Mouse (Mus musculus) MEL (cell line): ENCODE measurements at regions not wholly inside any gene's neighbourhood (a gene's known extent, or its start where the extent isn't known, plus 50 kb on each side); places are given as distances from the start of the nearest gene placed in this dataset.

ENCODE experiments used
- DNase-seq: peaks from one replicate; pipeline ENCODE4 v3.0.0; 2011; ENCODE audit warnings: low read depth, low spot score
- H3K27ac ChIP-seq: 2 replicates; pipeline ENCODE4 v1.5.1; 2012; ENCODE audit warnings: low read depth, mild to moderate bottlenecking, control low read depth, low read length, moderate library complexity; ENCODE audit not compliant: control insufficient read depth
- H3K27me3 ChIP-seq, 2 experiments: fragments of 150-350 bp in 1 of 2; sonication (generic) in 1 of 2; 2 replicates each; pipeline ENCODE4 v1.6.1; 2012; ENCODE audit warnings: low read length in 2 of 2, mild to moderate bottlenecking in 2 of 2, improper control_type of control experiment in 1 of 2, moderate library complexity in 1 of 2; ENCODE audit not compliant: insufficient read depth in 2 of 2, control insufficient read depth in 1 of 2
- H3K36me3 ChIP-seq, 2 experiments: 2 replicates each; pipeline ENCODE4 v1.6.1; 2012 to 2014; ENCODE audit warnings: low read length in 2 of 2, improper control_type of control experiment in 1 of 2, inconsistent platforms in 1 of 2, mild to moderate bottlenecking in 1 of 2; ENCODE audit not compliant: insufficient read depth in 2 of 2, control insufficient read depth in 1 of 2
- H3K4me1 ChIP-seq, 2 experiments: fragments of 150-350 bp in 1 of 2; sonication (generic) in 1 of 2; 2 replicates each; pipeline ENCODE4 v1.6.1; 2012; ENCODE audit warnings: low read length in 2 of 2, improper control_type of control experiment in 1 of 2, mild to moderate bottlenecking in 1 of 2; ENCODE audit not compliant: insufficient read depth in 2 of 2, control insufficient read depth in 1 of 2
- H3K4me3 ChIP-seq, 2 experiments: fragments of 150-350 bp in 1 of 2; sonication (generic) in 1 of 2; 2 replicates each; pipeline ENCODE4 v1.5.1; 2012; ENCODE audit warnings: low read depth in 2 of 2, low read length in 2 of 2, mild to moderate bottlenecking in 2 of 2, moderate library complexity in 2 of 2, control low read depth in 1 of 2, improper control_type of control experiment in 1 of 2; ENCODE audit not compliant: control insufficient read depth in 1 of 2, insufficient read depth in 1 of 2
- H3K79me2 ChIP-seq: 2 replicates; pipeline ENCODE4 v1.6.1; 2012; ENCODE audit warnings: mild to moderate bottlenecking, low read length, moderate library complexity; ENCODE audit not compliant: control insufficient read depth, poor library complexity, insufficient read depth
- H3K9ac ChIP-seq: 2 replicates; pipeline ENCODE4 v1.6.1; 2012; ENCODE audit warnings: low read depth, mild to moderate bottlenecking, control low read depth, low read length, moderate library complexity; ENCODE audit not compliant: control insufficient read depth, poor library complexity, severe bottlenecking
- H3K9me3 ChIP-seq: fragments of 150-350 bp; sonication (generic); replicated peaks from 2 replicates; pipeline ENCODE4 v1.6.1; 2012; ENCODE audit warnings: mild to moderate bottlenecking, low read length, improper control_type of control experiment, moderate library complexity; ENCODE audit not compliant: insufficient read depth
- E2F4 ChIP-seq: IDR thresholded peaks from 2 replicates; pipeline ENCODE4 v1.6.1; 2011; ENCODE audit warnings: low read depth, low read length, improper control_type of control experiment, borderline replicate concordance
- EP300 ChIP-seq, 2 experiments: IDR thresholded peaks; 2 replicates each; pipeline ENCODE4 v1.6.1; 2011; ENCODE audit warnings: improper control_type of control experiment in 2 of 2, low read length in 2 of 2, low read depth in 1 of 2, mild to moderate bottlenecking in 1 of 2
- GABPA ChIP-seq: IDR thresholded peaks from 2 replicates; pipeline ENCODE4 v1.6.1; 2012; ENCODE audit warnings: low read depth, mild to moderate bottlenecking, inconsistent platforms, low read length, improper control_type of control experiment, moderate library complexity
- GATA1 ChIP-seq: IDR thresholded peaks from 2 replicates; pipeline ENCODE4 v1.6.1; 2011; ENCODE audit warnings: low read depth, low read length, improper control_type of control experiment
- MAFK ChIP-seq: IDR thresholded peaks from 2 replicates; pipeline ENCODE4 v1.6.1; 2011; ENCODE audit warnings: low read depth, mild to moderate bottlenecking, low read length, improper control_type of control experiment, borderline replicate concordance
- MAX ChIP-seq: IDR thresholded peaks from 2 replicates; pipeline ENCODE4 v1.6.1; 2011; ENCODE audit warnings: low read length, improper control_type of control experiment
- MAZ ChIP-seq: IDR thresholded peaks from 2 replicates; pipeline ENCODE4 v1.6.1; 2012; ENCODE audit warnings: low read depth, mild to moderate bottlenecking, inconsistent platforms, low read length, improper control_type of control experiment
- NELFE ChIP-seq: IDR thresholded peaks from 2 replicates; pipeline ENCODE4 v1.6.1; 2011; ENCODE audit warnings: low read depth, low read length, improper control_type of control experiment
- NRF1 ChIP-seq: IDR thresholded peaks from 2 replicates; pipeline ENCODE4 v1.6.1; 2014; ENCODE audit warnings: low read depth, mild to moderate bottlenecking, inconsistent platforms, low read length, improper control_type of control experiment, moderate library complexity; ENCODE audit not compliant: poor library complexity, insufficient read depth, severe bottlenecking
- POLR2AphosphoS2 ChIP-seq: IDR thresholded peaks from 2 replicates; pipeline ENCODE4 v1.6.1; 2011; ENCODE audit warnings: low read length, improper control_type of control experiment
- RAD21 ChIP-seq: IDR thresholded peaks from 2 replicates; pipeline ENCODE4 v1.6.1; 2011; ENCODE audit warnings: mild to moderate bottlenecking, low read depth, low read length, improper control_type of control experiment
- TAL1 ChIP-seq: IDR thresholded peaks from 2 replicates; pipeline ENCODE4 v1.6.1; 2012; ENCODE audit warnings: mild to moderate bottlenecking, inconsistent platforms, low read length, moderate library complexity, mixed read lengths
- TCF12 ChIP-seq: IDR thresholded peaks from 2 replicates; pipeline ENCODE4 v1.6.1; 2014; ENCODE audit warnings: low read depth, mild to moderate bottlenecking, inconsistent platforms, low read length, improper control_type of control experiment, moderate library complexity
- USF2 ChIP-seq, 2 experiments: IDR thresholded peaks; 2 replicates each; pipeline ENCODE4 v1.6.1; 2011 to 2012; ENCODE audit warnings: improper control_type of control experiment in 2 of 2, low read length in 2 of 2, borderline replicate concordance in 1 of 2, inconsistent platforms in 1 of 2, low read depth in 1 of 2, mild to moderate bottlenecking in 1 of 2; ENCODE audit not compliant: insufficient read depth in 1 of 2
- ZC3H11A ChIP-seq: IDR thresholded peaks from 2 replicates; pipeline ENCODE4 v1.6.1; 2012; ENCODE audit warnings: low read depth, mild to moderate bottlenecking, inconsistent platforms, low read length, improper control_type of control experiment

- Histone ChIP-seq H3K9ac (no peak overlapping the region), H3K27ac (peak overlapping the region; percentile 42; the same call in 1 of the 2 replicates)
- TF ChIP-seq TCF12 (peak; percentile 75; the same call in 1 of the 2 replicates), EP300 (IDR thresholded peaks at IDR 0.05; ENCODE audit: low read depth in 1 of 2, low read length in 2 of 2) (peak; percentile 25 to 30; a peak in 2 of 4 replicates), E2F4 (no peak), NELFE (no peak), GATA1 (peak; percentile 56)
- TF ChIP-seq, all 39 proteins: peak for 3
- no peaks in the 10 kb centered on the region for H3K79me2 ChIP-seq
- H3K4me1 ChIP-seq = peaks cover 4 to 9% of the 10 kb centered on the region in 2 experiments; a peak in 3 of 4 replicates
- no peaks in the 10 kb centered on the region for H3K27me3 ChIP-seq
- no peak overlapping the region for H3K4me3 ChIP-seq
- peaks cover 0 to 14% of the 10 kb centered on the region in 2 experiments; a peak in 2 of 4 replicates for H3K36me3 ChIP-seq
- H3K9me3 ChIP-seq = no peaks in the 10 kb centered on the region
- DNase-seq = peak; percentile 10
Observed at GRCm38 (mm10) chr10:46321040-46321439, 743.4 kb downstream of the Hace1 start.

DNA sequence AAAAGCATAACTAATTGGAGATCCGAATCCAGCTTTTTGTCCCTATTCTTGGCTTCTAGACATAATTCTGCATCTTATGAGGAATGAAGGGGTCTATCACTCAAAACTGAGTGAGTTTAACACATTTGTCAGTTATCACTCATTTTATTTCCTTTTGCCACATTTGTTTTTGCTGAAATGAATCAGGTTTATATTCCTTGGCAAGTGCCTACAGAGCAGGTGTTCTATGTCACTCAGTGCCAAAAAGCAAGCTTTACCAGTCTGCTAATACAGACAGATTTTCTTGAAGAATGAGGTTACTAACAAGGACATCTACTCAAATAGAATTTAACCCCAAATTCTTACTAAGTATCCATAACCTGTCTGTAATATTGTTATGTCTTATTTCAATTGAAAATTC is 751.4 kb downstream of the Hace1 start:
- H3K79me2 ChIP-seq = no peaks in the 10 kb centered on the region
- no peak for DNase-seq
- H3K9ac ChIP-seq = no peak overlapping the region
- no peaks in the 10 kb centered on the region for H3K9me3 ChIP-seq
- no peak overlapping the region for H3K4me3 ChIP-seq
- H3K36me3 ChIP-seq = no peaks in the 10 kb centered on the region; a peak in 1 of 4 replicates
- no peaks in the 10 kb centered on the region for H3K27me3 ChIP-seq
- no peak overlapping the region for H3K27ac ChIP-seq
- no peaks in the 10 kb centered on the region; a peak in 1 of 4 replicates for H3K4me1 ChIP-seq
- TF ChIP-seq MAZ (no peak), EP300 (IDR thresholded peaks at IDR 0.05; ENCODE audit: low read depth in 1 of 2, low read length in 2 of 2) (no peak), ZC3H11A (no peak), NRF1 (no peak), TCF12 (no peak), MAFK (no peak), POLR2AphosphoS2 (no peak), RAD21 (no peak), TAL1 (no peak)

GRCm38 (mm10) chr10:46331599-46332283 is 754.1 kb downstream of the Hace1 start:
- DNase-seq = no peak
- TF ChIP-seq GABPA = no peak
- TF ChIP-seq MAZ = no peak
- TF ChIP-seq MAFK = no peak
- TF ChIP-seq NRF1 = no peak
- no peak for TF ChIP-seq MAX
- no peak for TF ChIP-seq USF2 (IDR thresholded peaks at IDR 0.05; ENCODE audit: borderline replicate concordance in 1 of 2, insufficient read depth in 1 of 2, low read depth in 1 of 2, low read length in 2 of 2)

More at GRCm38 (mm10) chr10:46331599-46332283, 754.1 kb downstream of the Hace1 start:
- H3K79me2 ChIP-seq = no peaks in the 10 kb centered on the region
- no peaks in the 10 kb centered on the region for H3K4me1 ChIP-seq
- no peaks in the 10 kb centered on the region for H3K9me3 ChIP-seq
- H3K36me3 ChIP-seq = no peaks in the 10 kb centered on the region
- no peak overlapping the region for H3K27ac ChIP-seq
- no peak overlapping the region for H3K4me3 ChIP-seq
- no peak overlapping the region for H3K9ac ChIP-seq
- H3K27me3 ChIP-seq = no peaks in the 10 kb centered on the region
